Mouse (Mus musculus) liver, embryonic 13.5 days (tissue): ENCODE results near the gene Wdfy3. TPM values are rescaled to one million over a fixed set of nuclear protein-coding genes. Genes with fewer than 3 reads are reported as not detected.
A peak's percentile ranks its signal among the peaks of the same experiment; 100 is the strongest.

ENCODE experiments used
- ATAC-seq: fragments of 200-750 bp; cut with Nextera tagmentation; 2 replicates; pipeline ENCODE4 v1.8.0; 2017; ENCODE audit warnings: low read depth, mild to moderate bottlenecking, moderate number of reproducible peaks, moderate library complexity
- DNase-seq: peaks from one replicate; pipeline ENCODE4 v3.0.0; 2022
- H3K27ac ChIP-seq: fragments of 300-500 bp; sonication (generic); 2 replicates; pipeline ENCODE4 v1.5.1; 2015; ENCODE audit warnings: moderate library complexity, mild to moderate bottlenecking, inconsistent platforms
- H3K27me3 ChIP-seq: fragments of 300-500 bp; sonication (generic); 2 replicates; pipeline ENCODE4 v1.6.1; 2015; ENCODE audit warnings: mild to moderate bottlenecking, inconsistent platforms
- H3K36me3 ChIP-seq: fragments of 300-500 bp; sonication (generic); 2 replicates; pipeline ENCODE4 v1.6.1; 2015; ENCODE audit warnings: mild to moderate bottlenecking, inconsistent platforms
- H3K4me1 ChIP-seq: fragments of 300-500 bp; sonication (generic); replicated peaks from 2 replicates; pipeline ENCODE4 v1.6.1; 2015; ENCODE audit warnings: inconsistent platforms
- H3K4me2 ChIP-seq: fragments of 300-500 bp; sonication (generic); 2 replicates; pipeline ENCODE4 v1.6.1; 2015; ENCODE audit warnings: inconsistent platforms, mild to moderate bottlenecking, moderate library complexity
- H3K4me3 ChIP-seq: fragments of 300-500 bp; sonication (generic); replicated peaks from 2 replicates; pipeline ENCODE4 v1.5.1; 2015; ENCODE audit warnings: mild to moderate bottlenecking, inconsistent platforms
- H3K9ac ChIP-seq: fragments of 300-500 bp; sonication (generic); 2 replicates; pipeline ENCODE4 v1.6.1; 2015; ENCODE audit warnings: mild to moderate bottlenecking, inconsistent platforms
- H3K9me3 ChIP-seq: fragments of 300-500 bp; sonication (generic); replicated peaks from 2 replicates; pipeline ENCODE4 v1.6.1; 2016; ENCODE audit warnings: inconsistent platforms
- WGBS: fragments of 180-500 bp; shearing (Covaris S2); methylation state at CpG from one replicate; pipeline ENCODE4 v1.1.7; 2015; ENCODE audit not compliant: insufficient replicate concordance; 5-methylcytosine and 5-hydroxymethylcytosine counted together
- polyA plus RNA-seq: library from polyadenylated mRNA; unstranded; fragments of >200 nt; fragmentation: Nextera tagmentation; extraction: Ambion mirVana; gene quantifications from 2 replicates; pipeline ENCODE4 v1.2.1, GENCODE M21; 2015

Gene Wdfy3
- polyA plus RNA-seq, 1 experiment from 2014 or later, result 3.3 TPM

GRCm38 (mm10) chr5:102072057-102072456 is 2.3 kb upstream of the Wdfy3 start:
- Histone ChIP-seq H3K4me1 (peaks cover 28% of the 10 kb centered on the region), H3K27ac (no peak overlapping the region), H3K4me2 (no peak overlapping the region), H3K9ac (no peak overlapping the region), H3K9me3 (no peaks in the 10 kb centered on the region), H3K27me3 (no peaks in the 10 kb centered on the region), H3K4me3 (no peak overlapping the region), H3K36me3 (no peaks in the 10 kb centered on the region)
- ATAC-seq (no peak), DNase-seq (no peak)
- WGBS, result 63% methylated on average over 4 of the region's 4 CpGs

- Histone ChIP-seq H3K27me3 (no peaks in the 10 kb centered on the region), H3K4me3 (no peak overlapping the region), H3K4me1 (peaks cover 29% of the 10 kb centered on the region), H3K27ac (no peak overlapping the region), H3K9ac (no peak overlapping the region), H3K9me3 (no peaks in the 10 kb centered on the region), H3K4me2 (no peak overlapping the region), H3K36me3 (no peaks in the 10 kb centered on the region)
- ATAC-seq, result no peak
- no peak for DNase-seq
- 38% methylated on average over 3 of the region's 3 CpGs for WGBS
Measured at GRCm38 (mm10) chr5:102071241-102071640, 1.5 kb upstream of the Wdfy3 start.

- Histone ChIP-seq H3K9me3 (no peaks in the 10 kb centered on the region), H3K27ac (no peak overlapping the region; the same call in 1 of the 2 replicates), H3K4me3 (peak overlapping the region; percentile 92; the same call in 1 of the 2 replicates), H3K36me3 (no peaks in the 10 kb centered on the region), H3K4me1 (peaks cover 29% of the 10 kb centered on the region), H3K9ac (peak overlapping the region; percentile 43), H3K27me3 (no peaks in the 10 kb centered on the region), H3K4me2 (peak overlapping the region; percentile 81)
- ATAC-seq, result no peak
- 31% methylated on average over 4 of the region's 4 CpGs for WGBS
- DNase-seq, result no peak
Measured at GRCm38 (mm10) chr5:102070788-102071187, 1.1 kb upstream of the Wdfy3 start.

GRCm38 (mm10) chr5:102070414-102070768 is 670 bp upstream of the Wdfy3 start:
- H3K9me3 ChIP-seq, result no peaks in the 10 kb centered on the region
- H3K36me3 ChIP-seq, result no peaks in the 10 kb centered on the region
- peak overlapping the region; percentile 62 for H3K27ac ChIP-seq
- no peaks in the 10 kb centered on the region for H3K27me3 ChIP-seq
- ATAC-seq (peak; percentile 2; the same call in 1 of the 2 replicates), DNase-seq (no peak)
- peaks cover 30% of the 10 kb centered on the region for H3K4me1 ChIP-seq
- peak overlapping the region; percentile 92 for H3K4me3 ChIP-seq
- peak overlapping the region; percentile 94 for H3K9ac ChIP-seq
- peak overlapping the region; percentile 81 for H3K4me2 ChIP-seq
- 11% methylated on average over 6 of the region's 6 CpGs for WGBS

GRCm38 (mm10) chr5:102069051-102069766 is 512 bp downstream of the Wdfy3 start:
- DNase-seq (peak; percentile 23), ATAC-seq (peak; percentile 80)
- under 1% methylated on average over 64 of the region's 92 CpGs for WGBS
- H3K4me3 ChIP-seq, result peak overlapping the region; percentile 92
- peak overlapping the region; percentile 76 for H3K27ac ChIP-seq
- H3K4me2 ChIP-seq, result peak overlapping the region; percentile 81
- H3K9ac ChIP-seq, result peak overlapping the region; percentile 94
- peaks cover 3% of the 10 kb centered on the region; the same call in 1 of the 2 replicates for H3K36me3 ChIP-seq
- H3K27me3 ChIP-seq, result no peaks in the 10 kb centered on the region
- H3K4me1 ChIP-seq, result peaks cover 38% of the 10 kb centered on the region
- no peaks in the 10 kb centered on the region for H3K9me3 ChIP-seq

- Histone ChIP-seq H3K4me3 (no peak overlapping the region), H3K9ac (no peak overlapping the region), H3K9me3 (no peaks in the 10 kb centered on the region), H3K27ac (no peak overlapping the region), H3K27me3 (no peaks in the 10 kb centered on the region), H3K4me1 (peaks cover 66% of the 10 kb centered on the region), H3K4me2 (no peak overlapping the region), H3K36me3 (peaks cover 3% of the 10 kb centered on the region; the same call in 1 of the 2 replicates)
- 86% methylated on average over 6 of the region's 6 CpGs for whole genome bisulfite sequencing
- DNase-seq (no peak), ATAC-seq (no peak)
Measured at GRCm38 (mm10) chr5:102066458-102066857, 3.3 kb downstream of the Wdfy3 start.

- H3K9me3 ChIP-seq, result no peaks in the 10 kb centered on the region
- no peak overlapping the region for H3K27ac ChIP-seq
- H3K4me2 ChIP-seq, result no peak overlapping the region
- no peaks in the 10 kb centered on the region for H3K27me3 ChIP-seq
- no peak overlapping the region for H3K9ac ChIP-seq
- 66% methylated on average over 18 of the region's 18 CpGs for WGBS
- no peak overlapping the region for H3K4me3 ChIP-seq
- peaks cover 53% of the 10 kb centered on the region for H3K4me1 ChIP-seq
- DNase-seq (no peak), ATAC-seq (peak; percentile 40; the same call in 1 of the 2 replicates)
- H3K36me3 ChIP-seq, result peaks cover 3% of the 10 kb centered on the region; the same call in 1 of the 2 replicates
Measured at GRCm38 (mm10) chr5:102063013-102063752, 6.5 kb downstream of the Wdfy3 start.

GRCm38 (mm10) chr5:102061816-102062215 is 7.9 kb downstream of the Wdfy3 start:
- Histone ChIP-seq H3K4me2 (no peak overlapping the region), H3K27ac (no peak overlapping the region), H3K36me3 (peaks cover 6% of the 10 kb centered on the region; the same call in 1 of the 2 replicates), H3K4me1 (peaks cover 48% of the 10 kb centered on the region), H3K9me3 (no peaks in the 10 kb centered on the region), H3K27me3 (no peaks in the 10 kb centered on the region), H3K9ac (peak overlapping the region; percentile 9; the same call in 1 of the 2 replicates), H3K4me3 (no peak overlapping the region)
- peak; percentile 52; the same call in 1 of the 2 replicates for ATAC-seq
- WGBS, result 22% methylated on average over 5 of the region's 5 CpGs
- DNase-seq, result no peak

GRCm38 (mm10) chr5:102055946-102056345 is 13.8 kb downstream of the Wdfy3 start:
- no peak for DNase-seq
- 46% methylated on average over 7 of the region's 7 CpGs for WGBS
- Histone ChIP-seq H3K9me3 (no peaks in the 10 kb centered on the region), H3K4me3 (no peak overlapping the region), H3K4me1 (peaks cover 56% of the 10 kb centered on the region), H3K4me2 (no peak overlapping the region), H3K9ac (no peak overlapping the region), H3K27ac (peak overlapping the region; percentile 53; the same call in 1 of the 2 replicates), H3K36me3 (peaks cover 4% of the 10 kb centered on the region; the same call in 1 of the 2 replicates), H3K27me3 (no peaks in the 10 kb centered on the region)
- ATAC-seq, result no peak

GRCm38 (mm10) chr5:102055130-102055641 is 14.5 kb downstream of the Wdfy3 start:
- Histone ChIP-seq H3K4me2 (no peak overlapping the region), H3K4me3 (no peak overlapping the region), H3K27ac (no peak overlapping the region), H3K9ac (no peak overlapping the region), H3K27me3 (no peaks in the 10 kb centered on the region), H3K4me1 (peaks cover 63% of the 10 kb centered on the region), H3K9me3 (no peaks in the 10 kb centered on the region), H3K36me3 (peaks cover 4% of the 10 kb centered on the region; the same call in 1 of the 2 replicates)
- ATAC-seq (peak; percentile 33), DNase-seq (no peak)
- 20% methylated on average over 3 of the region's 3 CpGs for WGBS

- Histone ChIP-seq H3K9me3 (no peaks in the 10 kb centered on the region), H3K9ac (no peak overlapping the region), H3K4me2 (no peak overlapping the region), H3K4me1 (peaks cover 63% of the 10 kb centered on the region), H3K27me3 (no peaks in the 10 kb centered on the region), H3K27ac (no peak overlapping the region), H3K4me3 (no peak overlapping the region), H3K36me3 (peaks cover 4% of the 10 kb centered on the region; the same call in 1 of the 2 replicates)
- ATAC-seq, result no peak; the same call in 1 of the 2 replicates
- 56% methylated on average over 11 of the region's 11 CpGs for WGBS
- DNase-seq, result no peak
Measured at GRCm38 (mm10) chr5:102054511-102055093, 15.1 kb downstream of the Wdfy3 start.
